Mouse (Mus musculus) cerebellum, postnatal 36 days (tissue): Measurements from ENCODE around the gene Cdh5.
A peak's percentile ranks its signal among the peaks of the same experiment; 100 is the strongest.

Experiments used
- DNase-seq, 2 experiments: peaks; one replicate each; pipeline ENCODE4 v3.0.0; 2021 to 2022; ENCODE audit warnings: mixed read lengths in 2 of 2

Cdh5 gene

DNA sequence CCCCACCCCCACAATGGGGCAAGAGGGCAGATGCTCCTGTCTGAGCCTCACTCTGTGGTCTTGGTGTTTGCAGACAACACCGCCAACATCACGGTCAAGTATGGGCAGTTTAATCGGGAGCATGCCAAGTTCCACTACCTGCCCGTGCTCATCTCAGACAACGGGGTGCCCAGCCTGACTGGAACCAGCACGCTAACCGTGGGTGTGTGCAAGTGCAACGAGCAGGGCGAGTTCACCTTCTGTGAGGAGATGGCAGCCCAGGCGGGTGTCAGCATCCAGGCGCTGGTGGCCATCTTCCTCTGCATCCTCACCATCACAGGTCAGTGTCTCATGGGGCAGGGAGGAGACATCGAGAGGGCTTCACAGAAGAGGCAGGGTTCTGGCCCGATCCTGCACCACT, 39.2 kb downstream of the Cdh5 start:
- no peak for DNase-seq

GRCm38 (mm10) chr8:104142415-104142814, 41.0 kb downstream of the Cdh5 start:
- no peak for DNase-seq

GRCm38 (mm10) chr8:104143379-104143778, 42.0 kb downstream of the Cdh5 start:
- DNase-seq, result no peak

- DNase-seq, result no peak
Observed at GRCm38 (mm10) chr8:104144434-104145216, 43.2 kb downstream of the Cdh5 start.

- peak; percentile 78 to 84 for DNase-seq
Observed at GRCm38 (mm10) chr8:104145981-104146689, 44.7 kb downstream of the Cdh5 start.

DNA sequence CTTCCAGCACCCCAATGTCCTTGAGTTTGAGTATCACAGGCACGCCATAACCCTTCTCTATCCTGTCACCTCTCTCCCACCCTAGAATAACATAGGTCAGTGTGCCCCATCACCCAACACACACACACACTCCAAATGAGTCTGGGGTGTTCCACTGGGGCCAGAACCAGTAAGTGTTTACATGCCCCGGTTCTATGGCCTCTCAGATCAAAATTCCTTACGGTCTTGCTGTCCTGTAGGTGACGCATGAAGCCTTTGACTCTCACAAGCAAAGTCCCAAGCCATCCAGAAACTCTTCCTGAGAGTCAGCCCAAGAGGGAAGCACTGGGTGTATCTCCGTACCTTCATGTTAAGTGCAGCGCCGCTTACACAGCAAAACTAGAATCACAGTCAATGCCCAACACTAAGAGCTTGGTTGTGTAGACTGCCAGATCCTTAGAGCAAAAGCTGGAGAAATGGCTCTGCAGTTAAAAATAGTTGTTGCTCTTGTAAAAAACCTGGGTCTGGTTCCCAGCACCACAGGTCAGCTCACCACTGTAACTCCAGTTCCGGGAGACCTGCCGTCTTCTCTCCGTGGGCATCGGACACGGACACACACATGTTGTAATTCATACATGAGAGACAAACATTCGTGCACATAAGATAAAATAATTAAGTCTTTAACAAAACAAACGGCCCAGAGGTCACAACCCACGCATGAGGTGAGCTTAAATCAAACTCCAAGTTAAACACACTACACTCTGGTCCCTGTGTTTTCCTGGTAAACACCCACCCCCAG, 45.5 kb downstream of the Cdh5 start:
- DNase-seq, result no peak

DNA sequence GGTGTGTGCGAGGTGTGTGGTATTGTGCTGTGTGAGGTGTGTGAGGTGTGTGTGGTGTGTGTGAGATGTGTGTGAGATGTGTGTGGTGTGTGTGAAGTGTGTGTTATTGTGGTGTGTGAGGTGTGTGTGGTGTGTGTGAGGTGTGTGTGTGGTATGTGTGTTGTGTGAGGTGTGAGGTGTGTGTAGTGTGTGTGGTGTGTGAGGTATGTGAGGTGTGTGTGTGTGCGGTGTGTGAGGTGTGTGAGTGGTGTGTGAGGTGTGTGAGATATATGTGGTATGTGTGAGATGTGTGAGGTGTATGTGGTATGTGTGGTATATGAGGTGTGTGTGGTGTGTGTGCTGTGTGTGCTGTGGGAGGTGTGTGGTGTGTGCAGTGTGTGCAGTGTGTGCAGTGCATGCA, 46.5 kb downstream of the Cdh5 start:
- DNase-seq, result no peak

DNA sequence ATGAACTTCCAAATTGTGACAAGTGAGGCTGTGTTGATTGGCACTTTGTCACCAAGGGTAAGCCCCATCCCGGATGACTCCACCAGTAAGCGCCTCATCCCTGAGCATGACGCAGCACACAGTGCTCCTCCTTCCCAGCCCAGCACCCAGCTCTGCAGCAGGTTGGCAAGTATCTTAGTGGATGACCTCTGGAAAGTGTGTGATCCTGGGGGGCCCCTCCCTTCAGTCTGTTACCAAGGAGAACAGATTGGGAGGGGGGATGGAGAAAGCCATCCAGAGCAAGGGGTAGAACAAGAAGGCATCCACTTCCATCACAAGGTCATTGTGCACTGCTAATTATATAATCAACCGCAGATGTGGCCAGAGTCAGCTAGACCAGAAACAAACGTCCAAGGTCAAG, 59.3 kb downstream of the Cdh5 start:
- no peak for DNase-seq

DNA sequence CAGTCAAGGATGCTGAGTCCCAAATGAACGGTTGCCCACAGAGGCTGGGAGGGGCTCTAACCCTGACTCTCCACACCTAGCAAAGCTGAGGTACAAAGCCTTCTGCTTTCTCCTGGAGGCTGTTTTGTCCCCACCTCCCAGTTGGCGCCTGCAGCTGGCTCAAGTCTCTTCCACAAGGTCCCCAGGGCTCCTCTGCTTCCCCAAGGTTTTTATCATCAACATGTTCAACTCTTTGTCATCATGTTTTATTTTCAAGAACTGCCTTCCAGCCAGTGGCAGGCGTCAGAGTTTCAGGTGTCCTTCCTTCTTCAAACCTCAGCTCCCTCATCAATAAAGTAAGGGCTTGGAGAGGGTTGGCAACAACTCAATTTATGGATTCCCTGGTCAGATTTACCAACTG, 68.0 kb downstream of the Cdh5 start:
- no peak for DNase-seq

GRCm38 (mm10) chr8:104170118-104171049, 69.0 kb downstream of the Cdh5 start, which contains the start of gene Bean1:
TSS of gene Bean1 (plus strand) at chr8:104170442.
- DNase-seq, result peak in 1 of 2 experiments; percentile 18

DNA sequence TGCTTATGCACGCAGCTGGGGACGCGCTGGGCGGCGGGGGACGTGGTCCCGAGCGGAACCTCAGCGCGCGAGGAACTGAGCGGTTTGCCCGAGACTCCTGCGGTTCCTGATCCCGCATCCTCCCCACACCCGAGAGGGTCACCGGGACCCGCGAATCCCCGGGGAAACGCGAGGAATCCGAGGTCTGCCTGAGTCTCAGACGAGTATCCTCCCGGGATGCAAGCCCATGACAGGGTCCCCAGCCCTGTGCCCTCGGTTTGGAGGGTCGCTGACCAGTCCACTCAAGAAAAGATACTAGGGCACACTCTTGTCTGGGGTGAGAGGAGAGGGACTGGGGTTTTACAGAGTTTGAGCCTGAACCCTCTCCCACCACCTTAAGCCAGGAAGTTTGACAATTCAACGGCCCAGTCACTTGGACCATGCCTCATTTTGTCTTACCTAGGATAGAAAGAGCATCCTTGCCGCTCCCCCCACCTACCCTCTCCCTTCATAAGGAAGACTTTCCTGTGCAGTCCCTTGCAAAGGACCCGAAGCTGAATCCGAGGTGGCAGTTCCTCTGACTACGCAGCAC, 69.7 kb downstream of the Cdh5 start:
- no peak for DNase-seq

- DNase-seq, result no peak
Observed at GRCm38 (mm10) chr8:104172420-104172819, 71.0 kb downstream of the Cdh5 start.

DNA sequence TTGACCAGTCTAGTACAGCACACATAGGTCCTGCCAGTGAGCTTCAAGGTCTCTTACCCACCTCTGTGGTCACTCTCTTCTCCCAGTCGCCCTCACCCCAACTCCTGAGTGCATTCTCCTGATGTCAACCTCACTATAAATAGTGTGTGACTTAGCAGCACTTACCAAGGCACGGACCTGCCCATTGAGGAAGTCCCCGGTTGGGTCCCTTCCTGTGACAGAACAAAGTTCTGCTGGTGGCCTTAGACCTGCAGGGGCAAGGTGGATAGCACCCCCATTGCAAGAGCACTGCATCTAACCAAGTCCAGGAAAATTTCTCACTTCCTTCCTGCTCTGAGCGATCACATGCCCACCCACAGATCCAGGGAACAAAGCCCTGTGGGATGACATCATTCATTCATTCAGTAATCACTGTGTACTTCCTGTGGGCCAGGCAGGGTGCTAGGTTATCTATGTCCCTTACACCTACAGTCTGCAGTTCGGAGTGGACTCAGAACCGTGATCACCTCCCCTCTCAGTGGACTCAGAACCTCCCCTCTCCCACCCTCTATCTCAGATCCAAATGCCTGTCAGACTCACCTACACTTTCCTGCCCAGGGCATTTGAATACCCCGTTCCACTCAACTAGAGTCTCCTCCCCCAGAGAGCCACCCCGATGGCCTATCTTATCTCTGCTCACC, 74.6 kb downstream of the Cdh5 start:
- DNase-seq, result no peak

DNA sequence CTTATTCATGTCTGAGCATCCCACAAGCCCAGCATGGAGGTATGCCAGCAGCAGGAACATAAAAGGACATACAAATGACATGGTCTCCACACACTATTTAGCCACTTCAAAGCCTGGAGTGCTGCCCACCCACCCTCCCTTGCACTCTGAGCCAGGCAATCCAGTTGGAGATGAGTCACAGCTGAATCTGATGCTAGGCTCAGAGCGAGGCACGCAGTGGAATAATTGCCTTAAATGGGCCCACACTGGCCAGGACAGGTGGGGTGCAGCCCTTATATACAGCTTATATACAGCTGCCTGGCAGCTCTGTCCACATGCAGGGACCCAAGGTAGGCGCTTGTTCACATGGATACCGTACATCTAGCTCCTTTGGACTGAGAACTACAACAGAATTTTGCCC, 75.6 kb downstream of the Cdh5 start:
- no peak for DNase-seq

DNA sequence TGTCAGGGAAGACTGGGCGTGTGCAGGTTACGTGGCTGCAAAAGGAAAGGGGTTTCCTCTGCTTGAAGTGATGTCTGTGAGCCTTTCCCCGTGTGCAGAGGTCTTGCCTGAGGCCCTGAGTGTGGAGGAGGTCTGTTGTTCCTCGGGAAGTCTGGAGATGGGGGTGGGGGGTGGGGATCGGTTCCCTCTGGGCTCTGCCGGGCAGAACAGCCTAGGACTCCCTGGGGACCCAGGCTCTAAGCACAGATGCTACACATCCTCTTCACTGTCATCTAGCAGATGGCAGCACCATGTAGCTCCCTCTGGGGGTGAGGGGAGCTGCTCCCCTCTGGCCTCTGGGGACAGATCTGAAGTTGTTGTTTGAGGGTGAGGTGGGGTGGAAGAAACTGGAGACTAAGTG, 83.5 kb downstream of the Cdh5 start:
- no peak for DNase-seq

- DNase-seq, result no peak
Observed at GRCm38 (mm10) chr8:104186827-104187226, 85.4 kb downstream of the Cdh5 start.

- DNase-seq, result no peak
Observed at GRCm38 (mm10) chr8:104187622-104188021, 86.2 kb downstream of the Cdh5 start.

DNA sequence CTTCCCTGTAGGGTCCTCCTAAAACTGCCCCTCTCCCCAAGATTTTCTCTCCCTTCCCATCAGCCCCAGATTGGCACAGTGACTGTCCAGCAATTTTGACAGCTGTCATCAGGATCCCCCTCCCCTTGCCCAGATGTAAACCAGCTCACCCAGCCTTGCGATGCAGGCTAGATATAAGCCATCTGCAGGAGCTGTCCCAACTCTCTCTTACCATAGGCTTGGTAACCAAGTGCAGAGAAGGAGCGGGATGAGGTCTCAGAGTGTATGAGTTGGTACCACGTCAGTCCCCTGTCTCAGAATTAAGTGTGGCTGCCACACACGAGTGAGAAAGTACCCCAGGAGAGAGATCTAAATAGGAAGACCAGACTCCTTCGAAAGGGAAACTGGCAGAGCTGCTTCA, 87.0 kb downstream of the Cdh5 start:
- DNase-seq, result no peak

DNA sequence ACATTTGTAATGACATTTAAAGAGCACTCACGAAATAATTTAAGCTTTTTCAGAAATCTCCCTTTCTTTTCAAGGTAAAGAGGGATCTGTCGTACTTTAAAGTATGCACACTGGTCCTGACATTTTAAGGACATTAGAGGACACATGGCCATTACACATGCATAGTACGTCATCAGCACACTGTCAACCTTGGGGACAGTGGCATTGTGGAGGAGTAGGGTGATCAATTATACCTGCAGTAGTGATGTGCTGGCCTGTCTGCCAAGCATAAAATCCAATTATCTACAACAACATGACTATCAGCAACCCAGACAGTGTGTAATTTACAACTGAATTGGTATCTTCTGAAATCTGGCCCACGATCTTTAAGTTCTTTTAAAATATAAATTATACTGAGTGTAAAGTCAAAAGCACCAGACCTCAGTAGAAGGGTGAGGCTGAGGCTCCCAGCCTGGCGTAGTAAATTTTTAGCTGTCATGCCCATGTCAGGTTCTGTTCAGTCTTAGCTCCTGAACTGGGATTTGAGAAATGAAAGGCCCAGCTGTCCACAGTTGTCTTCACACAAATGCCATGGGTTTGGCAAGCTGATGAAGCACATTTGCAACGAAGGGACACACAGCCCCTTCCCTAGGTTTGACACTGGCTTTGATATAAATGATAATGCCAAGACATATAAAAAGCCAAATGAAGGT, 89.5 kb downstream of the Cdh5 start:
- DNase-seq, result no peak

- DNase-seq, result no peak
Observed at GRCm38 (mm10) chr8:104191496-104191895, 90.1 kb downstream of the Cdh5 start.
